Mouse (Mus musculus): ENCODE measurements around the gene Timm44. TPM values are rescaled to one million over a fixed set of nuclear protein-coding genes. Genes with fewer than 3 reads are reported as not detected.

Gene Timm44
- polyA plus RNA-seq, 1 experiment from 2014 or later, result 38.3 TPM

DNA sequence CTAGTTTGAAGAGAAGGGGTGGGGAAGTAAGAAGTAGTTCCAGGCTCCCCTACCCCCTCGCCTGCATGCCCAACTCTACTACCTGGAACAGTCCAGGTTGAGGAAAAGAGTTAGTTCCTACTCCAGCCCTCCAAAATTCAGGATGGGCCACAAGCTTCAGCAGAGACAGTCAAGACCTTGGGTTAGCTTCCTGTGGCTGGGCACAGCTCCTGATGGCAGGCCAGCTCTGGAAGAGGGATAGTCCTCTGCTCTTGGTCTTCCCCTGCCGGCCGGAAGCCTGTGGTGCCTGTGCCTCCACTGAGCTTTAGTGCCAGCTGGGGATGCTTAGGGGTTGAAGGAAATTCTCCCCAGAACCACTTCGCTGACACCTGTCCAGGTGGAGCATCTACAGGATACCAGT, 49.4 kb downstream of the Timm44 start:
- Histone ChIP-seq H3K9ac (no peak overlapping the region), H3K27me3 (peaks cover 44% of the 10 kb centered on the region), H3K9me3 (no peaks in the 10 kb centered on the region), H3K36me3 (no peaks in the 10 kb centered on the region), H3K27ac (replicated peaks) (no peak overlapping the region), H3K4me2 (peak overlapping the region; percentile 46), H3K4me1 (replicated peaks) (0 out of 2 replicates have a peak, but pooled peaks cover 6% of the 10 kb centered on the region), H3K4me3 (no peak overlapping the region)
- no peak for ATAC-seq (ENCODE audit: low read depth)
- 20% methylated on average over 4 of the region's 4 CpGs for WGBS

DNA sequence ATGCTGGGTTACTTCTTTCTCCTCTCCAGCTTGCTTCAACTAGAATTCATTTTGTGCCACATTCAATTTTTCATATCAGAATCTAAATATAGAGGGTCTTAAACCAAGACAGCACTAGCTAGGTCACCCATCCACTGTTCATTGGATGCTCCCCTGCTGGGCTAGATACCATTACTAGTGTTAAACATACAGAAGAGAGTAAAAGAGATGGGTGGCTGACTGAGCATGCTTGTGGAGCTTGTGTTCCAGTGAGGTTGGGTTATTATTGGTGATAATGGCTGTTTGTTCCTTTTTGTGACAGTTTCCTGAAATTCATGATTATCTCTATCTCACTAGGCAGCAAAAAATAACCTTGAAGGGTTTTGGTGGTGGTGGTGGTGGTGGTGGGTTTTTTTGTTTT, 53.7 kb downstream of the Timm44 start:
- no peak for ATAC-seq (ENCODE audit: low read depth)

DNA sequence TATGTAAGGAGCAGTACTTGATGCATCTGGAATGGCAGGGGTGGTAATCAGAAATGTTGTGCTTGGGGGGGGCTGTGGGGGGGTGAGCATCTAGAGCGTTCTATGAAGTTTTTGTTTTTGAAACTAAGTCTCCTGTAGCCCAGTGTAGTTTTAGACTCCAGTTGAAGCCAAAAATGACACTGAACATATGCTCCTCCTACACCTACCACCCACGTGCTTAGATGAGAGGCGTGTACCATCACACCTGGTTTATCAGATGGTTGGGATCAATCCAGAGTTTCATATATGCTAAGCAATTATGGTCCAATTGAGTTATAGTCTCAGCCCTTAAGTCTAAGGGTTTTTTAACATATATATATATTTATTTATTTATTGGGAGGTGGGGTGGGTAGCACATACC, 56.1 kb downstream of the Timm44 start:
- H3K9ac ChIP-seq, result no peak overlapping the region
- no peak for ATAC-seq (ENCODE audit: low read depth)
- no peak overlapping the region for H3K4me3 ChIP-seq
- no peaks in the 10 kb centered on the region for H3K9me3 ChIP-seq
- H3K27me3 ChIP-seq, result peaks cover 10% of the 10 kb centered on the region; the same call in 1 of the 2 replicates
- peaks cover 24% of the 10 kb centered on the region for H3K4me1 ChIP-seq (replicated peaks)
- no peak overlapping the region for H3K4me2 ChIP-seq
- 87% methylated on average over 3 of the region's 3 CpGs for WGBS
- peaks cover 5% of the 10 kb centered on the region for H3K36me3 ChIP-seq
- H3K27ac ChIP-seq (replicated peaks), result no peak overlapping the region

More for the DNA sequence above, 53.7 kb downstream of the Timm44 start:
- peaks cover 13% of the 10 kb centered on the region; the same call in 1 of the 2 replicates for H3K4me1 ChIP-seq (replicated peaks)
- H3K4me2 ChIP-seq, result no peak overlapping the region
- no peaks in the 10 kb centered on the region for H3K9me3 ChIP-seq
- no peak overlapping the region for H3K4me3 ChIP-seq
- no peak overlapping the region for H3K27ac ChIP-seq (replicated peaks)
- no peak overlapping the region for H3K9ac ChIP-seq
- H3K27me3 ChIP-seq, result peaks cover 32% of the 10 kb centered on the region
- no peaks in the 10 kb centered on the region for H3K36me3 ChIP-seq

DNA sequence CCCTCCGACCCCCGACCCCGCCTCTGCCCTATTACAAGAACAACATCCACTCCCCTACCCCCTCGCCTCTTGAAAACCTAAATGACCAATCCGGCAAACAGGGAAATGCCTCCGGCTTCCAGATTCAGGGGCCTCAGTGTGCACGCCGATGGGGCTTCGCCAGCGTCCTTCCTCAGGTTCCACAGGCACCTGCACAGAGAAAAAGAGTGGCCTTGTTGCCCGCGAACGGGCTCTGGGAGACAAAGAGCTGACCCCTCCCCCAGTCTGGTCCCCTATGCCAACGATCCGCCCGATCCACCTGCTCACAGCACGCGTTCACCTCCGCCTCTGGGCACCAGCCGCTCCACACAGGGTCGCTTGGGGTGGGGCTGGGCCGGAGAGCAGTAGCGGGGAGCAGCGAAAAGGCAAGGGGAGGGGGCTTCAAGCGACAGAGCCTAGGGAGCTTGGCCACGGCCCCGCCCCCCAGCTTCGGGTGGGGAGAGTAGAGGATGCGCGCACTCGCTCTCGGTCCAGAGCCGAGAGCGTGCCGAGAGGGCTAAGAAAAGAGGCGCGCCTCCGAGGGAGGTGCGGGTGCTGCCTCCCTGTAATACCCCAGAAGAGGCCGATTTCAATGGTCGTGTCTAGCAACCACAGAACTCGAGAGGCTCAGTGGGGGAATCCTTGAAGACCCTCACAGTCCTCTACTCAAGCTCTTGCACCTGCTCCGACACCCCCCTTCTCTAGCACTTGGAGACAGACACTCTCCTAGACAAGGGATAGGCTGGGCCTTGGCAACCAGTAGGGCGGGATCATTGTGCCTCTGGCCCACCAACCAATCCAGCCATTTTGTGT, 58.7 kb downstream of the Timm44 start, which contains the start of gene Prr36:
Prr36 (minus strand) TSS at position 669 of the 831 bp plus-strand sequence.
- Histone ChIP-seq H3K27ac (replicated peaks) (peak within 1 kb of the TSS; percentile 96), H3K9me3 (no peaks in the 10 kb centered on the region), H3K27me3 (peaks cover 10% of the 10 kb centered on the region; the same call in 1 of the 2 replicates), H3K4me3 (peak within 1 kb of the TSS; percentile 69), H3K9ac (peak within 1 kb of the TSS; percentile 94), H3K36me3 (peaks cover 10% of the 10 kb centered on the region), H3K4me2 (peak within 1 kb of the TSS; percentile 95), H3K4me1 (replicated peaks) (peaks cover 46% of the 10 kb centered on the region)
- under 1% methylated on average over 44 of the region's 44 CpGs for WGBS
- ATAC-seq (ENCODE audit: low read depth), result peak; percentile 91

DNA sequence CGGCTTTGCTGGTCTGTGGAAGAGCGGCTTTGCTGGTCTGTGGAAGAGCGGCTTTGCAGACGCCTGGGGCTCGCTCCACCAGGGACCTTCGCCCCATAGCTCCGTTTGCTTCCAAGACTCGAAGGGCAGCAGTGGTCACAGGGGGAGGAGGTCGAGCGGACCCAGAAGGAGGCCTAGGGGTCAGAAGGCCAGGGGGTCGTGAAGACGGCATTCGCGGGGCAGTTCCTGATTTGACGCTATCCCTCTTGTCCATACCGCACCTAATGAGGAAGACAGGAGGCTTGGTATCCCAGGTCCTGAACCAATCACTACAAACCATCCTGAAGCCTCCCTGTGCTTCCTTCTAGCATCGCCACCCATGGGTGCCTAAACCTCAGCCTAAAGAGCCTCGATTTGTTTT, 59.4 kb downstream of the Timm44 start:
- H3K9ac ChIP-seq, result peak overlapping the region; percentile 94
- H3K4me3 ChIP-seq, result peak overlapping the region; percentile 69
- H3K27ac ChIP-seq (replicated peaks), result peak overlapping the region; percentile 96
- H3K9me3 ChIP-seq, result no peaks in the 10 kb centered on the region
- WGBS, result 6% methylated on average over 18 of the region's 18 CpGs
- H3K4me2 ChIP-seq, result peak overlapping the region; percentile 95
- peaks cover 8% of the 10 kb centered on the region; the same call in 1 of the 2 replicates for H3K27me3 ChIP-seq
- peaks cover 11% of the 10 kb centered on the region for H3K36me3 ChIP-seq
- ATAC-seq (ENCODE audit: low read depth), result peak; percentile 6
- H3K4me1 ChIP-seq (replicated peaks), result peaks cover 50% of the 10 kb centered on the region

DNA sequence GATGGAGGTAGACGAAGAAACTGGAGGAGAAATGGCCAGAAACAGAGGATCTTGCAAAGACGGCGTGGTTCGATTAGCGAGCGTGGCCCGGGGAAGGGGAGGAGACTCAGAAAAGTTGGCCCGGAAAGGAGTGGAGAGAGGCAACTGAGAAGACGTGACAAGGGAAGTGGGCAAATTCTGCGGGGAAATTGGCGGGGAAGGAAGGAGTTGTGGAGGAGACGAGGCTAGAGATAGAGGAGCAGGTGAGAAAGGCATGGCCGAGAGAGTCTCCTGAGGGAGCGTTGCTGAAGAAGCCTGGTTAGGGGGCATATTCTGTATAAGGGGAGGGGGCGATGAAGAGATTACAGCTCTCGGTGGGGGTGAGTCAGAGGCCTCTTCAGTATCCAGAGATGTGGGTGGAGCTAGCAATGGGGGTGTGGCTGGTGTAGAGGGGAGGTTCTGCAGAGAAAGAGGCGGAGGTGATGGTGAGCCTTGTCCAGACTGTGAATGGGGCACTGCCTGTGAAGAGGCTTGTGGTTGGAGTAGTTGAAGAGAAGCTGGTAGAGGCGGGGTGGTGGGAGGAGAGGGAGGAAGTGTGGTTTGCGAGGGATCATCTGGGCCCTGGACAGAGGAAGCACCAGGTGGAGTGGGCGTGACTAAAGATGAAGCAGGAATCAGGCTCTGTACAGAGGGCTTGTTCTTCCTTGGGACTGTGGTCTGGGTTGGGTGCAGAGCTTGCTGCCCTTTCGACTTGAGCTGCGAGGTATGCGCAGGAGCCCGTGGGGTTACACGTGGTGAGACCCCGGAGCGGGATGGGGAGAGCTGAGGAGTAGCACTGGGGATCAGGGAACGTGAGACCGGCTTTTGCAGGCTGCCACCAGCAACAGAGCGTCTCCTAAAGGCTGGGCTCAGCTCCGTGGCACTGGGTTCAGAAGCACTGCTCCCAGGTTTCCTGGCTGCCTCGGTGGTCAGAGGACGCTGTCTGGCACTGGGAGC, 61.4 kb downstream of the Timm44 start:
- H3K27ac ChIP-seq (replicated peaks), result peak overlapping the region; percentile 52
- H3K27me3 ChIP-seq, result no peaks in the 10 kb centered on the region
- peaks cover 31% of the 10 kb centered on the region for H3K36me3 ChIP-seq
- H3K9ac ChIP-seq, result peak overlapping the region; percentile 94
- no peaks in the 10 kb centered on the region for H3K9me3 ChIP-seq
- H3K4me1 ChIP-seq (replicated peaks), result peaks cover 59% of the 10 kb centered on the region
- H3K4me3 ChIP-seq, result peak overlapping the region; percentile 48
- peak overlapping the region; percentile 95 for H3K4me2 ChIP-seq
- 13% methylated on average over 33 of the region's 33 CpGs for WGBS
- no peak for ATAC-seq (ENCODE audit: low read depth)

DNA sequence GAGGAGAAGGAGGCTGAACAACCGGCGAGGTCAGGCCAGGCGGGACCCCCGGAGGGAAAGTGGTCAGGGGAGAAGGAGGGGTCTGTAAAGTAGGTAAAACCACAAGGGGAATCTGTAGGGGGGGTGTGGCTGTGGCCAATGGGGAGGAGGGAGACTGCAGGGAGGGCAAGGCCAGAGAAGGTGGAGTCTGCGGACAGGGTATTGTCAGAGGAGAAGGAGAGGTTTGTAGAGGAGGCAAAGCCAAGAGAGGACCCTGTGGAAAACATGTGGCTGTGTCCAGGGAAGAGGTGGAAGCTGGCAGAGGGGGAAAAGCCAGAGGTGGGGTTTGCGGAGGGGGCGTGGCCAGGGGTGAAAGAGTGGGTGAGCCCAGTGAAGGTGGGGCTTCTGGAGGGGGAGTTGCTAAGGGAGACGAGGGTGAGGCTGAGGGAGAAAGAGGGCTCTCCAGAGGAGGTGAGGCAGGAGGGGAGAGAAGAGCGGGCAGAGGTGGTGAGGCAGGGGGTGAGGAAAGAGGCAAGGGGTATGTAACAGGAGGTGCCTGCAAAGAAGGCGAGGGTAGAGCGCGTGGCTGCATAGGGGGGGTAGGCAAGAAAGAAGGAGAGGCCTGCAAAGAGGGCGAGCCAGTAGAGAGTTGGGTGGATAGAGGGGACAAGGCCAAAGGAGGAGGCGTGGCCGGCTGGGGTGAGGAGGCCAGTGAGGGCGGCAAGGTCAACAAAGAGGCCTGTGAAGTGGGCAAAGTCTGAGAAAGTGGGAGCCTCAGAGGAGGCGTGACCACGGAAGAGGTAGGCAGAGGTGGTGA, 62.3 kb downstream of the Timm44 start:
- 3% methylated on average over 18 of the region's 18 CpGs for WGBS
- Histone ChIP-seq H3K36me3 (peaks cover 40% of the 10 kb centered on the region), H3K27me3 (no peaks in the 10 kb centered on the region), H3K9ac (peak overlapping the region; percentile 94), H3K27ac (replicated peaks) (peak overlapping the region; percentile 52; the same call in 1 of the 2 replicates), H3K4me3 (peak overlapping the region; percentile 48), H3K4me2 (peak overlapping the region; percentile 95), H3K4me1 (replicated peaks) (peaks cover 59% of the 10 kb centered on the region), H3K9me3 (no peaks in the 10 kb centered on the region)
- peak; percentile 1; the same call in 1 of the 2 replicates for ATAC-seq (ENCODE audit: low read depth)

DNA sequence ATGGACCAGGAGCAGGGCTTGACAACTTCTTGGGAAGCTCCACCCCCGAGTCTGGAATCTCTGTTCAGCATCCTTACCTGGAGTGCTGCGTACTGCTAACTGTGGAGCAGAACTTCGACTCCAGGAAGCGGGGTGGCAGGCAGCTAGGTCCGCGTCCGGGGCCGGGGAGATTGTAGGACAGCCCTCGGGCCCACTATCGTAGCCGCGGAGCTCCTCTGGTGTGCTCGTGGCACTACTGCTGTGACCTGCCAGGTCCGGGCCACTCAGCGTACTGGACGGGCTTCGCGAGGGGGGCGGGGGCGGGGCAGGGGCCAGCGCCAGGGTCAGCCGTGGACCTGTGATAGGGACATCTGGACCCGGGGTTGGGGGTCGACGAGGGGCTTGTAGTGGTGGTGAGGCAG, 62.9 kb downstream of the Timm44 start:
- H3K4me3 ChIP-seq, result peak overlapping the region; percentile 48
- H3K9ac ChIP-seq, result peak overlapping the region; percentile 94
- peak overlapping the region; percentile 52; the same call in 1 of the 2 replicates for H3K27ac ChIP-seq (replicated peaks)
- H3K4me2 ChIP-seq, result peak overlapping the region; percentile 95
- 2% methylated on average over 25 of the region's 25 CpGs for WGBS
- peaks cover 62% of the 10 kb centered on the region for H3K4me1 ChIP-seq (replicated peaks)
- H3K9me3 ChIP-seq, result no peaks in the 10 kb centered on the region
- no peaks in the 10 kb centered on the region for H3K27me3 ChIP-seq
- ATAC-seq (ENCODE audit: low read depth), result 0 out of 2 replicates have a peak, but pooled peaks have one; percentile 2
- peaks cover 44% of the 10 kb centered on the region for H3K36me3 ChIP-seq

DNA sequence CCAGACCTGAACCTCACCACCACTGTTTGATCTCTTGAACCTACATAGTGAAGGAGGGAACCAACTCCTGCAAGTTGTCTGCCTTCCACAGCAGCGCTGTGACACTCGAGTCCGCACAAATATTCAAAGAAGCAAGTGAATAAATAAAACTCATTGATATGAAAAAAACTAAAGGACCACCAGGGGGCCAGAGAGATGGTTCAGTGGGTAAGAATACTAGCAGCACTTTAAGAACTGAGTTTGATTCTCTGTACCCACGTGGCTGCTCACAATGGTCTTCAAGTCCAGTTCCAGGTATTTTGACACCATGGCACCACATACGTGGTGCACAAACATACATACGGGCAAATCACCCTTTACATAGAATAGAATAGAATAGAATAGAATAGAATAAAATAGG, 64.6 kb downstream of the Timm44 start:
- ATAC-seq (ENCODE audit: low read depth), result no peak
- Histone ChIP-seq H3K27ac (replicated peaks) (0 out of 2 replicates have a peak overlapping the region, but pooled peaks have one; percentile 23), H3K27me3 (peaks cover 12% of the 10 kb centered on the region), H3K36me3 (peaks cover 61% of the 10 kb centered on the region), H3K4me2 (no peak overlapping the region), H3K9me3 (no peaks in the 10 kb centered on the region), H3K4me3 (no peak overlapping the region), H3K4me1 (replicated peaks) (peaks cover 71% of the 10 kb centered on the region), H3K9ac (no peak overlapping the region)
- WGBS, result 74% methylated on average over 6 of the region's 6 CpGs

Data from neural tube, embryonic 13.5 days (tissue).